Mouse (Mus musculus) thymus, postnatal 0 days (tissue): ENCODE measurements around the gene Ankrd28. TPM values are rescaled to one million over a fixed set of nuclear protein-coding genes. Genes with fewer than 3 reads are reported as not detected.

ENCODE experiments used
- DNase-seq: peaks from one replicate; pipeline ENCODE4 v3.0.0-alpha.2; 2015; ENCODE audit warnings: low spot score
- polyA plus RNA-seq: library from polyadenylated mRNA; unstranded; fragments of >200 nt; fragmentation: Nextera tagmentation; extraction: Ambion mirVana; gene quantifications from 2 replicates; pipeline ENCODE4 v1.2.1, GENCODE M21; 2015

Gene Ankrd28
- polyA plus RNA-seq, 1 experiment from 2014 or later: 11.1 TPM

GRCm38 (mm10) chr14:31715669-31716068 is 114.8 kb downstream of the Ankrd28 start:
- DNase-seq: no peak

- no peak for DNase-seq
These were observed 121.1 kb downstream of the Ankrd28 start for GRCm38 (mm10) chr14:31709343-31709742.

- no peak for DNase-seq
These were observed 130.1 kb downstream of the Ankrd28 start for GRCm38 (mm10) chr14:31700376-31700775.

GRCm38 (mm10) chr14:31697755-31698154 is 132.7 kb downstream of the Ankrd28 start:
- DNase-seq: no peak

- peak; percentile 42 for DNase-seq
These were observed 133.1 kb downstream of the Ankrd28 start for GRCm38 (mm10) chr14:31697346-31697745.

GRCm38 (mm10) chr14:31696985-31697303 is 133.5 kb downstream of the Ankrd28 start:
- DNase-seq: peak; percentile 60

- DNase-seq: no peak
These were observed 134.1 kb downstream of the Ankrd28 start for GRCm38 (mm10) chr14:31696206-31696984.

- no peak for DNase-seq
These were observed 137.9 kb downstream of the Ankrd28 start for GRCm38 (mm10) chr14:31692536-31692935.

GRCm38 (mm10) chr14:31686231-31686630 is 144.2 kb downstream of the Ankrd28 start:
- no peak for DNase-seq

GRCm38 (mm10) chr14:31685680-31686079 is 144.8 kb downstream of the Ankrd28 start:
- peak; percentile 14 for DNase-seq

- DNase-seq: peak; percentile 48
These were observed 146.0 kb downstream of the Ankrd28 start for GRCm38 (mm10) chr14:31684343-31685040.

- DNase-seq: no peak
These were observed 146.8 kb downstream of the Ankrd28 start for GRCm38 (mm10) chr14:31683610-31684009.

- DNase-seq: peak; percentile 17
These were observed 148.4 kb downstream of the Ankrd28 start for GRCm38 (mm10) chr14:31681931-31682555.

GRCm38 (mm10) chr14:31681291-31681690 is 149.2 kb downstream of the Ankrd28 start:
- DNase-seq: no peak

GRCm38 (mm10) chr14:31680656-31681055 is 149.8 kb downstream of the Ankrd28 start:
- no peak for DNase-seq

GRCm38 (mm10) chr14:31671635-31672320 is 158.7 kb downstream of the Ankrd28 start:
- no peak for DNase-seq

- peak; percentile 73 for DNase-seq
These were observed 160.6 kb downstream of the Ankrd28 start for GRCm38 (mm10) chr14:31669642-31670490.

- DNase-seq: no peak
These were observed 161.3 kb downstream of the Ankrd28 start for GRCm38 (mm10) chr14:31669161-31669611.

GRCm38 (mm10) chr14:31668326-31668725 is 162.1 kb downstream of the Ankrd28 start:
- no peak for DNase-seq

GRCm38 (mm10) chr14:31667741-31668140 is 162.7 kb downstream of the Ankrd28 start:
- no peak for DNase-seq
